ENCODE assay signal across 8 mouse cellular contexts in genomic region chr13:106936256-106937137, GRCm38 (mm10). TPM values are rescaled to one million over a fixed set of nuclear protein-coding genes. Genes with fewer than 3 reads are reported as not detected.
DNase-seq lines count a peak whose midpoint lies in the region; ATAC-seq and TF ChIP-seq lines count a peak whose summit lies in the region.

Gene Ipo11 (minus strand): TSS chr13:106936958.

- peak within 1 kb of the TSS; percentile 62 for H3K4me2 ChIP-seq in forebrain, embryonic 16.5 days (ENCODE audit: low read length)
- peak within 1 kb of the TSS; percentile 74 for H3K4me2 ChIP-seq in lung, embryonic 14.5 days

- H3K9me3 ChIP-seq in G1E (replicated peaks) = no peaks in the 10 kb centered on the region
- no peaks in the 10 kb centered on the region for H3K9me3 ChIP-seq in forebrain, embryonic 16.5 days (ENCODE audit: control insufficient read depth, low read length)
- no peaks in the 10 kb centered on the region for H3K9me3 ChIP-seq in lung, embryonic 14.5 days (ENCODE audit: low read depth, low read length)

- under 1% methylated on average over 83 of the region's 84 CpGs for WGBS in forebrain, embryonic 16.5 days
- under 1% methylated on average over 83 of the region's 84 CpGs for WGBS in lung, embryonic 14.5 days
- WGBS in olfactory bulb, adult 2 months = under 1% methylated on average over 84 of the region's 84 CpGs
- under 1% methylated on average over 84 of the region's 84 CpGs for WGBS in thymus, adult 2 months

- H3K36me3 ChIP-seq in G1E (replicated peaks) = peaks cover 15% of the 10 kb centered on the region
- H3K36me3 ChIP-seq in forebrain, embryonic 16.5 days (ENCODE audit: control insufficient read depth, insufficient read depth) = no peaks in the 10 kb centered on the region
- no peaks in the 10 kb centered on the region for H3K36me3 ChIP-seq in lung, embryonic 14.5 days (ENCODE audit: insufficient read depth)
- H3K36me3 ChIP-seq in thymus, adult 2 months (ENCODE audit: control insufficient read depth, insufficient read depth, low read length) = no peaks in the 10 kb centered on the region

- H3K4me1 ChIP-seq in G1E (ENCODE audit: insufficient read depth, low read depth, low read length) = peaks cover 19% of the 10 kb centered on the region
- H3K4me1 ChIP-seq in forebrain, embryonic 16.5 days (replicated peaks; ENCODE audit: control insufficient read depth, insufficient read depth, low read length) = peaks cover 14% of the 10 kb centered on the region
- no peaks in the 10 kb centered on the region; the same call in 1 of the 2 replicates for H3K4me1 ChIP-seq in lung, embryonic 14.5 days (ENCODE audit: insufficient read depth)
- no peaks in the 10 kb centered on the region; the same call in 1 of the 2 replicates for H3K4me1 ChIP-seq in olfactory bulb, adult 2 months (ENCODE audit: control insufficient read depth, insufficient read depth, low read length)
- peaks cover 4% of the 10 kb centered on the region; the same call in 1 of the 2 replicates for H3K4me1 ChIP-seq in thymus, adult 2 months (replicated peaks; ENCODE audit: control insufficient read depth, insufficient read depth, low read length)

- no peaks in the 10 kb centered on the region for H3K27me3 ChIP-seq in G1E (ENCODE audit: insufficient read depth, low read length)
- no peaks in the 10 kb centered on the region for H3K27me3 ChIP-seq in forebrain, embryonic 16.5 days (replicated peaks; ENCODE audit: control insufficient read depth, insufficient read depth, low read length)
- H3K27me3 ChIP-seq in lung, embryonic 14.5 days (ENCODE audit: insufficient read depth, low read length) = no peaks in the 10 kb centered on the region
- H3K27me3 ChIP-seq in thymus, adult 2 months (ENCODE audit: control insufficient read depth, insufficient read depth, low read length) = no peaks in the 10 kb centered on the region

- TF ChIP-seq POLR2A in olfactory bulb, adult 2 months (IDR thresholded peaks at IDR 0.05; ENCODE audit: insufficient read depth, low read depth, low read length) = 0 out of 2 replicates have a peak, but pooled peaks have one; percentile 39
- TF ChIP-seq POLR2A in thymus, adult 2 months (IDR thresholded peaks at IDR 0.05; ENCODE audit: control insufficient read depth, extremely low read depth, insufficient read depth, low read length, poor library complexity) = no peak

- peak within 1 kb of the TSS; percentile 100 for H3K4me3 ChIP-seq in G1E (ENCODE audit: low read depth, low read length)
- peak within 1 kb of the TSS; percentile 96 for H3K4me3 ChIP-seq in forebrain, embryonic 16.5 days (replicated peaks; ENCODE audit: low read length)
- peak within 1 kb of the TSS; percentile 92 for H3K4me3 ChIP-seq in layer of hippocampus, adult 2 months
- peak within 1 kb of the TSS; percentile 99 for H3K4me3 ChIP-seq in lung, embryonic 14.5 days (ENCODE audit: low read depth, low read length)
- H3K4me3 ChIP-seq in olfactory bulb, adult 2 months (ENCODE audit: insufficient read depth, low read depth, low read length) = peak within 1 kb of the TSS; percentile 92
- peak within 1 kb of the TSS; percentile 93 for H3K4me3 ChIP-seq in thymus, adult 2 months (ENCODE audit: control insufficient read depth, insufficient read depth, low read length)

- peak within 1 kb of the TSS; percentile 88 for H3K9ac ChIP-seq in forebrain, embryonic 16.5 days (replicated peaks; ENCODE audit: low read depth, low read length)
- peak within 1 kb of the TSS; percentile 92 for H3K9ac ChIP-seq in lung, embryonic 14.5 days

- ATAC-seq in G1E (ENCODE audit: extremely low read depth, insufficient number of reproducible peaks, low FRiP score, poor library complexity, severe bottlenecking) = peak; percentile 100
- peak; percentile 99 for ATAC-seq in forebrain, embryonic 16.5 days
- peak; percentile 98 for ATAC-seq in lung, embryonic 14.5 days (ENCODE audit: insufficient read depth)

- intact Hi-C loops in heart, postnatal 36 days (cut with DNase I) = loop anchor here (10.0 kb wide), 1 partner anchor 1218 kb away; the partner anchor contains the start of genes Ercc8 and Ndufaf2

- TF ChIP-seq CTCF in G1E (IDR thresholded peaks at IDR 0.05; ENCODE audit: low read depth, low read length) = no peak
- no peak for TF ChIP-seq CTCF in layer of hippocampus, adult 2 months (conservative IDR thresholded peaks at IDR 0.05)
- no peak for TF ChIP-seq CTCF in lung, embryonic 14.5 days (IDR thresholded peaks at IDR 0.05; ENCODE audit: low read depth)
- no peak for TF ChIP-seq CTCF in olfactory bulb, adult 2 months (IDR thresholded peaks at IDR 0.05; ENCODE audit: insufficient read depth, low read depth, low read length)
- peak; percentile 23; the same call in 1 of the 2 replicates for TF ChIP-seq CTCF in thymus, adult 2 months (IDR thresholded peaks at IDR 0.05; ENCODE audit: borderline replicate concordance, control insufficient read depth, extremely low read depth, insufficient read depth, low read length, poor library complexity)

- H3K27ac ChIP-seq in forebrain, embryonic 16.5 days (ENCODE audit: low read length) = peak within 1 kb of the TSS; percentile 88
- peak within 1 kb of the TSS; percentile 89 for H3K27ac ChIP-seq in layer of hippocampus, adult 2 months
- H3K27ac ChIP-seq in lung, embryonic 14.5 days (ENCODE audit: low read depth) = peak within 1 kb of the TSS; percentile 90
- no peak within 1 kb of the TSS for H3K27ac ChIP-seq in olfactory bulb, adult 2 months (ENCODE audit: insufficient read depth, low read depth, low read length)
- H3K27ac ChIP-seq in thymus, adult 2 months (ENCODE audit: control insufficient read depth, insufficient read depth, low read length) = no peak within 1 kb of the TSS

- DNase-seq in G1E (ENCODE audit: low spot score) = peak; percentile 89
- peak; percentile 90 to 94 for DNase-seq in cerebellum, adult 18-20 months
- DNase-seq in heart, postnatal 36 days = peak; percentile 85 to 87
- peak; percentile 93 to 96 for DNase-seq in layer of hippocampus, adult 2 months (ENCODE audit: low spot score in 2 of 2)
- DNase-seq in lung, embryonic 14.5 days = peak; percentile 99
- DNase-seq in thymus, adult 2 months = peak; percentile 87

RNA-seq across cellular contexts. Expression of gene Ipo11, which starts in this region (rescaled TPM):
- total RNA-seq in G1E (2014; fragmentation: Nextera tagmentation) = 85.9 and 92.8 TPM in 2 replicates
- 49.8 and 51.0 TPM in 2 replicates for total RNA-seq in G1E (2017)
- polyA plus RNA-seq in G1E (2012) = 9.5 and 10.5 TPM in 2 replicates
- polyA plus RNA-seq in forebrain, embryonic 16.5 days (2015; fragmentation: Nextera tagmentation; extraction: Ambion mirVana) = 44.9 and 48.2 TPM in 2 replicates
- total RNA-seq in heart, postnatal 36 days (2021) = 10 to 100 TPM; 20.7 to 26.8 TPM
- total RNA-seq in layer of hippocampus, adult 2 months (2021) = 10 to 100 TPM; 62.1 to 62.3 TPM
- polyA plus RNA-seq in lung, embryonic 14.5 days (2014; fragmentation: Nextera tagmentation; extraction: Ambion mirVana) = 69.5 and 73.4 TPM in 2 replicates
- polyA plus RNA-seq in olfactory bulb, adult 2 months (2012; ENCODE audit: insufficient read depth, insufficient read length, low replicate concordance, missing spikeins) = not detected in 2 replicates
- 20.8 and 25.1 TPM in 2 replicates for polyA plus RNA-seq in thymus, adult 2 months (2012; rRNA removed)

Comparison
In these comparisons a context has a peak if more than half of its experiments do, and no peak if none do; other contexts are left out.
1. RNA of gene Ipo11 (polyA plus RNA-seq): 69.5 to 73.4 TPM in lung, embryonic 14.5 days, 44.9 to 48.2 TPM in forebrain, embryonic 16.5 days, 20.8 to 25.1 TPM in thymus, adult 2 months and 9.5 to 10.5 TPM in G1E; not detected in olfactory bulb, adult 2 months; every median in the first group is over 10 times any median in the second.
2. H3K27ac ChIP-seq: peak in forebrain, embryonic 16.5 days (single experiment), layer of hippocampus, adult 2 months (single experiment) and lung, embryonic 14.5 days (single experiment); none in olfactory bulb, adult 2 months (single experiment) and thymus, adult 2 months (single experiment).
3. Peak in every context shown above with its lines, with median percentiles within 50 percentile points of each other: ATAC-seq, DNase-seq and H3K4me3 ChIP-seq.